Mouse (Mus musculus): ENCODE results near the gene Ankrd22.
"Not testable (repeated sequence)": the region's sequence is repeated elsewhere in the genome, so short reads cannot be mapped to it uniquely, and the experiment has no call there.

Gene Ankrd22

DNA sequence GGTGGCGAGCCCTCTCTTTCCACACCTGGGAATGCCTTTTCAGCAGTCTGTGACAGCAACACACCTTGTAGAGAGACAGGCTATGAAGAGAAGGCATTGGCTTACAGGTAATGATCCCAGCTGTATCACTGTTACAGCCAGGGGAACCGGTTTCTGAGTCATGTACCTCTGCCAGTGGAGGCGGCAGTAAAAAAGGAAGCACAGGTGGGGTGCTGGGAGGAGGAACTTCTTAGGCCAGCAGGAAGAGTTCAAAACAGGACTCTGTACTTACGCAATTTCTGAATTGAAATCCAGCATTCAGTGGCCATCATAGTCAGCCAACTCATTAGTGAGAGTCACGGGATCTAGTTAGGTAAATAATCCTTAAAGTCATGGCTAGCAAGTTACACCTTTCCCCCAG lies at the start of gene Ankrd22:
Gene Ankrd22, minus strand, starts transcription at position 163 of the 400 bp plus-strand sequence.
- peak; percentile 81 for DNase-seq (ENCODE audit: low spot score)

- DNase-seq (ENCODE audit: low spot score) = no peak
Observed at GRCm38 (mm10) chr19:34214136-34214535, 48.3 kb upstream of the Ankrd22 start.

- DNase-seq (ENCODE audit: low spot score) = no peak
Observed at GRCm38 (mm10) chr19:34213251-34213645, 47.4 kb upstream of the Ankrd22 start.

DNA sequence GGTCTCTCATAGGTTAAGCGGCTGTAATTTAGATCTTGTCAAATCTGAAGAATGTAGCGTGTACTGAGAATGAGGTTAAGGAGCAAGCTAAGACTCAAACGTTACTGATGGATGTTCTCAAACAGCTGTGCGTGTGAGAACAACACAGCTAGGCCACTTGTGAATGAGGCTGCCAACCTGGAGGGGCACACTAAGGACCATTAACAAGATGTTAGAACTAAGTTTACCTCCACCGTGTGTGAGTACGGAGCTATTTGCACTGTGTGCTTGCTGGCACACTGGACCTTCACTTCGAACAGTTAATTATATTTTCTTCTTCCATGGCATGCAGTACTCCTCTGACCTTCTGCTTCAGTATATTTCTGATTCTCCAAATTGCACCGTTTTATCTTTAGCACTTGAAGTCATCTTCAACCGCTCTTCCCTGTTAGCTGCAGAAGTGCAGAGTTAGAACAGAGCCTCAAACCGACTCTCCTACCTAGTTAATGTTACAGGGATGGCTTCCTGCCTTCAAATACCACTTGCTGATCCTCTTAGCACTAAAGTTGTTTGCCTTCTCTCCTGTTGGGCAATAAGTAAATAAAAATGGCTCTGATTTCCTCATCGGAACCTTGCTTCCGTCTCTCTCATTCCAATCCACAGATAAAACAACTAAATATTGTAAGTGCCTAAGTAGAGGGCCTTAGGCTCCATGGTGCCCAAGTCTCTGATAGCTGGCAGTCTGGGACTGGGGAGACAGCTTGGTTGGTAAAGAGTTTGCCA lies 46.8 kb upstream of the Ankrd22 start:
- no peak for DNase-seq (ENCODE audit: low spot score)

DNA sequence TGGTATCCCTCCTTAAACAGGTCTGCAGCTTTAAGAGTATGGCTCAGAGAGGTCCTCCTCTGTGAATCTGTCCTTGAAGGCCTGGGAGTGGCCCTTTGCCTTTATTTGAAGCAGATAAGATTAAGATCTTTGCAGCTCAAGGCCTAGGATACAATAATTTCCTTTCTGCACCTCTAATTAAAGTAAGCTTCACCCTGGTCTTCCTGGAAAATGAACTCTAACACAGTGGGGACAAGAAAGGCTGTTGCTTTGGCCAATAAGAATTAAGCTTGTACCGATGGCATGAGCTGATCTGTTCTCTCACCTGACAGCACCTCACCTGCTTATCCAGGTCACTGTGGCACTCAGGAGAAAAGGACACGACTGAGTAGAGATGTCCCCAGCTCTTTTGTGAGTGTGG lies 45.0 kb upstream of the Ankrd22 start:
- no peak for DNase-seq (ENCODE audit: low spot score)

GRCm38 (mm10) chr19:34209930-34210581 lies 44.2 kb upstream of the Ankrd22 start:
- DNase-seq (ENCODE audit: low spot score) = no peak

- no peak for DNase-seq (ENCODE audit: low spot score)
Observed at GRCm38 (mm10) chr19:34209031-34209430, 43.2 kb upstream of the Ankrd22 start.

- DNase-seq (ENCODE audit: low spot score) = peak; percentile 30
Observed at GRCm38 (mm10) chr19:34206760-34207440, 41.0 kb upstream of the Ankrd22 start.

- DNase-seq (ENCODE audit: low spot score) = not testable (repeated sequence)
Observed at GRCm38 (mm10) chr19:34206128-34206527, 40.3 kb upstream of the Ankrd22 start.

DNA sequence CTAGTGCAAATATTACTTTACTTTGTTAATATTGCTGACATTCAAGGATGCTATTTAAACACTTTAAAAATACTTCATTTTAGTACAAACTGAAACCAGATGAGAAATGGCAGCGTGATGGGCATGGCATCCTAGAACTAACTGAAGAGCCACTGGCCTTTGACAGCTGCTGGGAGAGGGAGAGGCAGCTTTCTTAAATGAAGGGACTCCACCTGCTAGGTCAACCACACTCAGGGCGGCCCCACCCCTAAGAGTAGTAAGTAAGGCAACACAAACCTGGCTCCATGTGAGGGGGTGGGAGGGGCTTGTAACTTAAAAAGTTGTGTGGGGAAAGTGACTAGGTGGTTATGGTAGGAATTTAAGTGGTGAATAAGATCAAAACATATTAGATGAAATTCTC lies 36.8 kb upstream of the Ankrd22 start:
- no peak for DNase-seq (ENCODE audit: low spot score)

GRCm38 (mm10) chr19:34199488-34199887 lies 33.6 kb upstream of the Ankrd22 start:
- no peak for DNase-seq (ENCODE audit: low spot score)

DNA sequence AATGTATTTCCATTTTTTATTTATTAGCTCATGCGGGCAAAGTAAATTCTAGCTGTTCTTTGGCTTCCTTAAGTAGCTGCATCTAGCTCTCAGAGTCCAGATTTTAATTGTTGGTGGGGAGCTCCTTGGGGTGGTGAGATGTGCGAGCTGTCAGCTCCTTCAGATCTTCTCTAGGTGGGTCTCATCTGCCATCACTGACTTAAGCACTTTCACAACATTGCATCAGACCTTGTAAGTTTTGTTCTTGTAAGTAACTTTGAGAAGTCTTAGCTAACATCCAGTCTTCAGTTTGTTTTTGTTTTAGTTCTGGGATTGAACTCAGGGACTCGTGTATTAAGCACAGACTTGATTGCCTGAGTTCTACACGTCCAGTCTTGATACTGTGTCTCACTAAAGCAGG lies 33.0 kb upstream of the Ankrd22 start:
- DNase-seq (ENCODE audit: low spot score) = no peak

DNA sequence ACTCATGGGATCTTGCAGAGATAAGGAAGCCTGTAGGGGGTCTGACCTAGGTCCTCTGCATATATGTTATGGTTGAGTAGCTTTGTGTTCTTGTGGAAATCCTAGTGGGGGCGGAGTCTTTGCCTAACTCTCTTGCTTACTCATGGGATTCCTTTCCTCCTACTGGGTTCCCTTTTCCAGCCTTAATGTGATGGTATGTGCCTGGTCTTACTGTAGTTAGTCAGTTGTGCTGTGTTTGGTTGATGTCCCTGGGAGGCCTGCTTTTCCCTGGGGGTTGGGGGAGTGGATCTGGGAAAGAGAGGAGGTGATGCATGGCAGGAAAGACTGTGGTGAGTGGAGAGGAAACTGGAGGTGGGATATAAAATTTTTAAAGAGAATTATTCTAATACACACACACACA lies 32.2 kb upstream of the Ankrd22 start:
- no peak for DNase-seq (ENCODE audit: low spot score)

GRCm38 (mm10) chr19:34195031-34195430 lies 29.2 kb upstream of the Ankrd22 start:
- DNase-seq (ENCODE audit: low spot score) = no peak

- no peak for DNase-seq (ENCODE audit: low spot score)
Observed at GRCm38 (mm10) chr19:34194132-34194745, 28.4 kb upstream of the Ankrd22 start.

DNA sequence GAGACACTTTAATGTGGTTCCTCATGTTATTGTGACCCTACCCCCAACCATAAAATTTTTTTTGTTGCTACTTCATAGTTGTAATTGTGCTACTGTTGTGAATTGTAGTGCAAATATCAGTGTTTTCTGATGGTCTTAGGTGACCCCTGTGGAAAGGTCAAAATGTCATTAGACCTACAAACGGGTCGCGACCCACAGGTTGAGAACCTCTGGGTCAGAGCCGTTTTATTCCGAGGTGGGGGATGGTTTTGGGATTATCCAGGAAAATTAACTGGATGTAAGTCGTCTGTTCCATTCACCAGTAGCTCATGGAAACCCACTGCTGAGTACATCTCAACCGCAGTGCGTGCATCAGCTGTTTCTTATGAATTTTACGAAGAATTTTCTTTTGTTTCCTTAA lies 27.8 kb upstream of the Ankrd22 start:
- no peak for DNase-seq (ENCODE audit: low spot score)

- DNase-seq (ENCODE audit: low spot score) = peak; percentile 25
Observed at GRCm38 (mm10) chr19:34193149-34193548, 27.3 kb upstream of the Ankrd22 start.

DNA sequence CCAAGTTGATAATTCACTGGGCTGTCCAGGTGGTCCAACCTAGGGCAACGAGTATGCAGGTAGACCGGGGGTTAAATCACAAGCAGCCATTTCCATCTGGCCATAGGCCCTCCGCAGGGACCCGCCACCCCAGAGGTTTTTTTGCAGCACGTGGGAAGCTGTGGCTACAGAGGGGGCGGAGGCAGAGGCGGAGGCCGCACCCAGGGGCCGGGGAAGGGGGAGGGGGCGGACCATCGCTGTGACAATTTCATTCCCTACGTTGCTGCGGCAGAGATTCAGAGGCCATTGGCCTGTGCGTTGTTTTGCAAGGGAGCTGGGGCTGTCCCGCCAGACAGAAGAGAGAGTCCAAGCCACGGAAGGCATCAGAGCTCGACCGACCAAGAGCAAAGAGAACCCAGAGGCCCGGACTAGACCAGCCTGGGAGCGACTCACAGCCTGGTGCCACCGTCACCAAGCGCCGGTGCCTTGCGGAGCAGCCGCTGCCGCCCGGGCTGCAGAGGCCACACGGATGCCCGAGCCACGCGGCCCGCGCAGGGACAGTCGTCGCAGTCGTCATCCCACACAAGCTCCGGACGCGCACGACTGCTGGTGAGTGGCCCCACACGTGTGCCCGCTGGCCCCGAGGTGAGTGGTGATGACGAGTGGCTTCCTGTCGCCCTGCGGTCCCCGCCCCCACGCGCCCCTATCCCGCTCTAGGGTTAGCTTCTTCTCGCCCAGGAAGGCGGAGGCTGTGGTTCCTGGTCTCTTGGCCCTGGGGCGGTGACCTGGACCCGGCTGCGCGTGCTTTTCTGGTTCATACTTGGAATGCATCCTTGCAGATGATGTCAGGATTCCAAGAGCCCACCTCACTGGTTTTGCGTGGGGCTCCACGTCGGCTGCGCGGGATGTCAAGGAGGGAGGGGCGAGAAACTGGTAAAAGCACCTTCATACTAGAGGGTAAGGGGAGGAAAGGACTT lies 26.4 kb upstream of the Ankrd22 start, which contains the start of gene Stambpl1:
Gene Stambpl1, plus strand, starts transcription at position 222 of the 956 bp plus-strand sequence.
- DNase-seq (ENCODE audit: low spot score) = peak; percentile 78

DNA sequence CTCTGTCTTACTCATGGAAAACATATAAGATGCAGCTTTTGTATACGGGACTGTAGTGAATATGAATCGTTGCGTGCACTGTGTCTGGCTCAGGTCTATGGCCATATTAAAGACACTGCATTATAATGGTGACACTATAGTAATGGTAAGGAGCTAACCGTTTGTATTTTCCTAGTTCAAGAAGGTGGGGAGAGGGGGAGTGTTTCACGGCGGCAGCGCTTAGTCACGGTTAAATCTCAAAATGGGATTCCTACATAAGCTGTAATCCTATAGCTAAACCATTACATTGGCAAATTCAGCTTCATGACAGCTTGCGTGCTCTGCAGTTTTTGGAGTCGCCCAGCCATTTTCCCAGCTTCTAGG lies 25.8 kb upstream of the Ankrd22 start:
- no peak for DNase-seq (ENCODE audit: low spot score)

DNA sequence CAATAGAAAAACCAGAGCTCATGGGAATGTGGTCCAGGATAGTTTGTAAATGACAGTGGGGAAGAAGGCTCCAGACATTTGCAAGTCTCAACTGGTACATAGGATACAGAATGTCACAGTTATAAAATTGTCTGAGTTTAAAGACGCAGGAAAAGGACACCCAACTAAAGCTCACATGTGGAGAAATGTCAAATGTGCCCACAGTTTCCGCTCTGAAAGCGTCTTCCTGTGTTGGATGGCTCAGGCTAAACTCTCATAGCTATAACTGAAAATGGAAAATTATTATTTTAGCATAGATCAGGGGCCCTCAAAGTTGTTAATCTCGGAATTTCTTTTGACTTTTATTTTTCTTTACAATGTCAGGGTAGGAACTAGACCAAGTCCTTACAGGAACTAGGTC lies 21.0 kb upstream of the Ankrd22 start:
- DNase-seq (ENCODE audit: low spot score) = no peak

DNA sequence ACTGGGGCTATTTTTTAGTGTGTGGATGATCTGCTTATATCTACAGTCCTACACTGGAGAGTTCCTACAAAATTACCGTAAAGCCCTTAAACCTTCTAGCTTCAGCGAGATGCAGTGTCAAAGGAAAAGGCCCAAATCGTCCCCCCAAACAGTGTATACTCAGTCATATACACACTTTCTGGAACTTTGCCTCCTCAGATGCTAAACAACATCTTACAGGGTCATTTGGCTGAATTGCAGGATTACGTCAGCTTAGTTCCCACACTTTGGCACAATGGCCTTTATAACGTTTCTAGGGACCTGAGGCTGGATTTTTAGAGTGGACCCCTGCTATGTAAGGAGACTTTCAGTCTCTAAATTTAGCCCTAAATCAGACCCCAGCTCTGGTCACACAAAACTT lies 16.6 kb upstream of the Ankrd22 start:
- no peak for DNase-seq (ENCODE audit: low spot score)
